Mouse (Mus musculus) testis, adult 2 months (tissue): Measurements from ENCODE around the gene Togaram1. TPM values are rescaled to one million over a fixed set of nuclear protein-coding genes. Genes with fewer than 3 reads are reported as not detected.

Experiments used
- H3K27ac ChIP-seq: fragments of 200-500 bp; 2 replicates; pipeline ENCODE4 v1.5.1; 2012; ENCODE audit warnings: low read depth, low read length; ENCODE audit not compliant: control insufficient read depth, insufficient read depth
- H3K27me3 ChIP-seq: fragments of 200-500 bp; 2 replicates; pipeline ENCODE4 v1.6.1; 2012; ENCODE audit warnings: mild to moderate bottlenecking, low read length, moderate library complexity; ENCODE audit not compliant: control insufficient read depth, insufficient read depth
- H3K36me3 ChIP-seq: fragments of 200-500 bp; 2 replicates; pipeline ENCODE4 v1.6.1; 2012; ENCODE audit warnings: mild to moderate bottlenecking, low read length; ENCODE audit not compliant: control insufficient read depth, insufficient read depth
- H3K4me1 ChIP-seq: fragments of 200-500 bp; 2 replicates; pipeline ENCODE4 v1.6.1; 2012; ENCODE audit warnings: low read length; ENCODE audit not compliant: control insufficient read depth, insufficient read depth
- H3K4me3 ChIP-seq: fragments of 200-500 bp; 2 replicates; pipeline ENCODE4 v1.5.1; 2012; ENCODE audit warnings: low read depth, mild to moderate bottlenecking, low read length, moderate library complexity, mixed read lengths; ENCODE audit not compliant: control insufficient read depth
- CTCF ChIP-seq: fragments of 200-500 bp; IDR thresholded peaks from 2 replicates; pipeline ENCODE4 v1.5.1; 2012; ENCODE audit warnings: low read depth, mild to moderate bottlenecking, inconsistent platforms, low read length, moderate library complexity; ENCODE audit not compliant: control insufficient read depth, insufficient read depth, insufficient replicate concordance
- POLR2A ChIP-seq: fragments of 200-500 bp; IDR thresholded peaks from 2 replicates; pipeline ENCODE4 v1.6.1; 2012; ENCODE audit warnings: low read depth, mild to moderate bottlenecking, inconsistent platforms, low read length, moderate library complexity; ENCODE audit not compliant: control insufficient read depth
- polyA plus RNA-seq: library from polyadenylated mRNA; depleted of rRNA; stranded (reverse); fragments of >200 nt; gene quantifications from 2 replicates; pipeline ENCODE4 v1.2.3, GENCODE M21; 2012; rRNA removed

Gene Togaram1
- polyA plus RNA-seq: 18.8 and 20.3 TPM in 2 replicates

GRCm38 (mm10) chr12:64965124-64966026, at the start of gene Togaram1, which contains the start of gene Klhl28:
TSS of gene Togaram1 (plus strand) at chr12:64965804.
TSS of gene Klhl28 (minus strand) at chr12:64965534.
- H3K27me3 ChIP-seq: no peaks in the 10 kb centered on the region
- peaks cover 8% of the 10 kb centered on the region for H3K4me1 ChIP-seq
- peak; percentile 92 for TF ChIP-seq POLR2A
- no peak for TF ChIP-seq CTCF
- peaks cover 5% of the 10 kb centered on the region for H3K36me3 ChIP-seq
- H3K27ac ChIP-seq: peak within 1 kb of the TSS; percentile 93
- H3K4me3 ChIP-seq: peak within 1 kb of the TSS; percentile 94

- H3K27ac ChIP-seq: no peak overlapping the region
- H3K27me3 ChIP-seq: no peaks in the 10 kb centered on the region
- H3K4me1 ChIP-seq: no peaks in the 10 kb centered on the region
- H3K4me3 ChIP-seq: no peak overlapping the region
- H3K36me3 ChIP-seq: no peaks in the 10 kb centered on the region
- TF ChIP-seq CTCF (no peak), POLR2A (no peak)
These were observed 48.9 kb upstream of the Togaram1 start for GRCm38 (mm10) chr12:64916735-64917134.

GRCm38 (mm10) chr12:64917578-64918471, 47.8 kb upstream of the Togaram1 start, which contains the start of gene Gm527:
TSS of gene Gm527 (plus strand) at chr12:64917906.
- no peaks in the 10 kb centered on the region for H3K4me1 ChIP-seq
- peak within 1 kb of the TSS; percentile 99 for H3K4me3 ChIP-seq
- H3K27me3 ChIP-seq: no peaks in the 10 kb centered on the region
- H3K27ac ChIP-seq: peak within 1 kb of the TSS; percentile 93
- TF ChIP-seq POLR2A (peak; percentile 78), CTCF (no peak)
- no peaks in the 10 kb centered on the region for H3K36me3 ChIP-seq

- Histone ChIP-seq H3K4me1 (no peaks in the 10 kb centered on the region), H3K27ac (no peak overlapping the region), H3K36me3 (no peaks in the 10 kb centered on the region), H3K4me3 (no peak overlapping the region), H3K27me3 (no peaks in the 10 kb centered on the region)
- TF ChIP-seq CTCF (no peak), POLR2A (no peak)
These were observed 28.1 kb upstream of the Togaram1 start for GRCm38 (mm10) chr12:64937493-64937892.

GRCm38 (mm10) chr12:64964560-64964959, 1.0 kb upstream of the Togaram1 start:
- H3K4me1 ChIP-seq: peaks cover 8% of the 10 kb centered on the region
- H3K27ac ChIP-seq: peak overlapping the region; percentile 78
- TF ChIP-seq CTCF (no peak), POLR2A (no peak)
- peak overlapping the region; percentile 94 for H3K4me3 ChIP-seq
- peaks cover 5% of the 10 kb centered on the region for H3K36me3 ChIP-seq
- no peaks in the 10 kb centered on the region for H3K27me3 ChIP-seq

- peak overlapping the region; percentile 93 for H3K27ac ChIP-seq
These were observed 562 bp downstream of the Togaram1 start for GRCm38 (mm10) chr12:64966101-64966631.

More at GRCm38 (mm10) chr12:64966101-64966631, 562 bp downstream of the Togaram1 start:
- Histone ChIP-seq H3K27me3 (no peaks in the 10 kb centered on the region), H3K4me1 (peaks cover 8% of the 10 kb centered on the region), H3K4me3 (peak overlapping the region; percentile 94), H3K36me3 (peaks cover 5% of the 10 kb centered on the region)
- TF ChIP-seq POLR2A (no peak), CTCF (no peak)
